Mouse (Mus musculus) C2C12 (cell line): ENCODE data around the gene Usp44.

ENCODE experiments used
- CTCF ChIP-seq: IDR thresholded peaks from one replicate; pipeline ENCODE4 v1.5.1; 2011; ENCODE audit not compliant: control insufficient read depth, insufficient read depth, insufficient read length
- MYOD1 ChIP-seq: IDR thresholded peaks from one replicate; pipeline ENCODE4 v1.6.1; 2011; ENCODE audit warnings: low read depth; ENCODE audit not compliant: control insufficient read depth, insufficient read length

- TF ChIP-seq CTCF (no peak), MYOD1 (no peak)
Observed at GRCm38 (mm10) chr10:93832811-93833210, 1.5 kb downstream of the Usp44 start.
